Mouse (Mus musculus) CD8-positive naive resting alpha-beta T cell, adult 2 months (primary cell): ENCODE measurements around the gene Mroh8.
A peak's percentile ranks its signal among the peaks of the same experiment; 100 is the strongest.
"Not testable (repeated sequence)": the region's sequence is repeated elsewhere in the genome, so short reads cannot be mapped to it uniquely, and the experiment has no call there.

Experiments
- DNase-seq, 2 experiments: peaks; one replicate each; pipeline ENCODE4 v3.0.0; 2022; ENCODE audit warnings: low read depth in 2 of 2, low spot score in 2 of 2

Gene Mroh8

GRCm38 (mm10) chr2:157201081-157201830 lies 78.1 kb downstream of the Mroh8 start:
- peak; percentile 17 to 49 for DNase-seq

- not testable (repeated sequence) for DNase-seq
Measured at GRCm38 (mm10) chr2:157198405-157198804, 80.9 kb downstream of the Mroh8 start.

GRCm38 (mm10) chr2:157190651-157191050 lies 88.7 kb downstream of the Mroh8 start:
- no peak for DNase-seq

GRCm38 (mm10) chr2:157187223-157187622 lies 92.1 kb downstream of the Mroh8 start:
- no peak for DNase-seq

GRCm38 (mm10) chr2:157186504-157186903 lies 92.8 kb downstream of the Mroh8 start:
- no peak for DNase-seq

GRCm38 (mm10) chr2:157185022-157185660 lies 94.2 kb downstream of the Mroh8 start:
- no peak for DNase-seq

GRCm38 (mm10) chr2:157178167-157178566 lies 101.2 kb downstream of the Mroh8 start:
- DNase-seq, result no peak

- no peak for DNase-seq
Measured at GRCm38 (mm10) chr2:157176248-157176647, 103.1 kb downstream of the Mroh8 start.

- no peak for DNase-seq
Measured at GRCm38 (mm10) chr2:157174416-157174815, 104.9 kb downstream of the Mroh8 start.

- no peak for DNase-seq
Measured at GRCm38 (mm10) chr2:157173555-157173954, 105.8 kb downstream of the Mroh8 start.

- DNase-seq, result no peak
Measured at GRCm38 (mm10) chr2:157172984-157173383, 106.4 kb downstream of the Mroh8 start.

GRCm38 (mm10) chr2:157170626-157171025 lies 108.7 kb downstream of the Mroh8 start:
- DNase-seq, result no peak

GRCm38 (mm10) chr2:157170166-157170565 lies 109.2 kb downstream of the Mroh8 start:
- DNase-seq, result no peak

- DNase-seq, result no peak
Measured at GRCm38 (mm10) chr2:157166371-157167080, 112.8 kb downstream of the Mroh8 start.

- DNase-seq, result not testable (repeated sequence)
Measured at GRCm38 (mm10) chr2:157165312-157166224, 113.8 kb downstream of the Mroh8 start.

- no peak for DNase-seq
Measured at GRCm38 (mm10) chr2:157164101-157164500, 115.2 kb downstream of the Mroh8 start.
